Mouse (Mus musculus): Measurements from ENCODE around the gene Trpm6. TPM values are rescaled to one million over a fixed set of nuclear protein-coding genes. Genes with fewer than 3 reads are reported as not detected.

Trpm6 gene
- total and polyA plus RNA-seq, 3 experiments = 0.01 TPM; not detected in 2

GRCm38 (mm10) chr19:18834971-18835370, 85.2 kb downstream of the Trpm6 start:
- peak; percentile 68 for DNase-seq (ENCODE audit: low read depth, low spot score)
- no peak overlapping the region for H3K9ac ChIP-seq (ENCODE audit: control insufficient read depth, low read depth, low read length, poor library complexity, severe bottlenecking)
- TF ChIP-seq SMC3 (IDR thresholded peaks at IDR 0.05; ENCODE audit: low read depth, low read length) (peak; percentile 87), POLR2AphosphoS5 (IDR thresholded peaks at IDR 0.05; ENCODE audit: borderline replicate concordance, low read depth, low read length) (no peak), TAL1 (IDR thresholded peaks at IDR 0.05; ENCODE audit: low read length) (no peak), ZC3H11A (IDR thresholded peaks at IDR 0.05; ENCODE audit: low read depth, low read length) (peak; percentile 79), HCFC1 (IDR thresholded peaks at IDR 0.05; ENCODE audit: low read depth, low read length) (no peak), EP300 (IDR thresholded peaks at IDR 0.05; ENCODE audit: low read depth in 1 of 2, low read length in 2 of 2) (no peak), NRF1 (IDR thresholded peaks at IDR 0.05; ENCODE audit: insufficient read depth, low read depth, low read length, poor library complexity, severe bottlenecking) (no peak), ETS1 (IDR thresholded peaks at IDR 0.05; ENCODE audit: low read depth, low read length) (no peak), CHD2 (IDR thresholded peaks at IDR 0.05; ENCODE audit: low read length) (no peak), KAT2A (conservative IDR thresholded peaks at IDR 0.05; ENCODE audit: low read depth, low read length) (no peak), USF1 (IDR thresholded peaks at IDR 0.05; ENCODE audit: low read depth, low read length) (no peak), CTCF (IDR thresholded peaks at IDR 0.05 in 2 of 3, conservative IDR thresholded peaks at IDR 0.05 in 1 of 3; ENCODE audit: control insufficient read depth in 1 of 3, insufficient read depth in 1 of 3, low read depth in 2 of 3, low read length in 3 of 3, poor library complexity in 1 of 3, severe bottlenecking in 1 of 3) (peak; percentile 80 to 92 (median 91)), MAZ (IDR thresholded peaks at IDR 0.05; ENCODE audit: low read depth, low read length) (no peak), RAD21 (IDR thresholded peaks at IDR 0.05; ENCODE audit: low read depth, low read length) (peak; percentile 95), POLR2A (IDR thresholded peaks at IDR 0.05; ENCODE audit: control insufficient read depth in 1 of 2, insufficient read depth in 1 of 2, low read depth in 1 of 2, low read length in 2 of 2, poor library complexity in 1 of 2) (no peak), MAX (IDR thresholded peaks at IDR 0.05; ENCODE audit: low read length) (no peak)
- H3K27me3 ChIP-seq (ENCODE audit: control insufficient read depth in 1 of 2, insufficient read depth in 2 of 2, low read length in 2 of 2) = peaks cover 0 to 4% of the 10 kb centered on the region in 2 experiments; a peak in 2 of 4 replicates
- H3K27ac ChIP-seq (ENCODE audit: control insufficient read depth, low read depth, low read length) = no peak overlapping the region
- H3K4me1 ChIP-seq (ENCODE audit: control insufficient read depth in 1 of 2, insufficient read depth in 2 of 2, low read length in 2 of 2) = no peaks in the 10 kb centered on the region
- no peaks in the 10 kb centered on the region for H3K36me3 ChIP-seq (ENCODE audit: control insufficient read depth in 1 of 2, insufficient read depth in 2 of 2, low read length in 2 of 2)
- no peaks in the 10 kb centered on the region for H3K9me3 ChIP-seq (replicated peaks; ENCODE audit: insufficient read depth, low read length)
- no peaks in the 10 kb centered on the region for H3K79me2 ChIP-seq (ENCODE audit: control insufficient read depth, insufficient read depth, low read length, poor library complexity)
- no peak overlapping the region; a peak in 1 of 4 replicates for H3K4me3 ChIP-seq (ENCODE audit: control insufficient read depth in 1 of 2, insufficient read depth in 1 of 2, low read depth in 2 of 2, low read length in 2 of 2)

GRCm38 (mm10) chr19:18841789-18842562, 92.2 kb downstream of the Trpm6 start:
- H3K27ac ChIP-seq (ENCODE audit: control insufficient read depth, low read depth, low read length) = no peak overlapping the region
- no peak overlapping the region for H3K9ac ChIP-seq (ENCODE audit: control insufficient read depth, low read depth, low read length, poor library complexity, severe bottlenecking)
- H3K27me3 ChIP-seq (ENCODE audit: control insufficient read depth in 1 of 2, insufficient read depth in 2 of 2, low read length in 2 of 2) = peaks cover 2 to 4% of the 10 kb centered on the region in 2 experiments; a peak in 2 of 4 replicates
- H3K9me3 ChIP-seq (replicated peaks; ENCODE audit: insufficient read depth, low read length) = no peaks in the 10 kb centered on the region
- no peak overlapping the region for H3K4me3 ChIP-seq (ENCODE audit: control insufficient read depth in 1 of 2, insufficient read depth in 1 of 2, low read depth in 2 of 2, low read length in 2 of 2)
- H3K79me2 ChIP-seq (ENCODE audit: control insufficient read depth, insufficient read depth, low read length, poor library complexity) = no peaks in the 10 kb centered on the region
- TF ChIP-seq EP300 (IDR thresholded peaks at IDR 0.05; ENCODE audit: low read depth in 1 of 2, low read length in 2 of 2) (no peak), MAX (IDR thresholded peaks at IDR 0.05; ENCODE audit: low read length) (no peak), CHD2 (IDR thresholded peaks at IDR 0.05; ENCODE audit: low read length) (no peak), ZKSCAN1 (IDR thresholded peaks at IDR 0.05; ENCODE audit: low read depth, low read length) (no peak), MAFK (IDR thresholded peaks at IDR 0.05; ENCODE audit: borderline replicate concordance, low read depth, low read length) (no peak), MYB (IDR thresholded peaks at IDR 0.05; ENCODE audit: low read depth, low read length) (no peak), SIN3A (IDR thresholded peaks at IDR 0.05; ENCODE audit: low read length) (no peak), UBTF (IDR thresholded peaks at IDR 0.05; ENCODE audit: borderline replicate concordance, insufficient read depth, low read depth, low read length) (no peak), NRF1 (IDR thresholded peaks at IDR 0.05; ENCODE audit: insufficient read depth, low read depth, low read length, poor library complexity, severe bottlenecking) (no peak), ZC3H11A (IDR thresholded peaks at IDR 0.05; ENCODE audit: low read depth, low read length) (no peak), E2F4 (IDR thresholded peaks at IDR 0.05; ENCODE audit: borderline replicate concordance, low read depth, low read length) (no peak), BHLHE40 (IDR thresholded peaks at IDR 0.05; ENCODE audit: borderline replicate concordance, low read depth, low read length) (no peak), POLR2AphosphoS2 (IDR thresholded peaks at IDR 0.05; ENCODE audit: low read length) (no peak), TCF12 (IDR thresholded peaks at IDR 0.05; ENCODE audit: low read depth, low read length) (no peak), GATA1 (IDR thresholded peaks at IDR 0.05; ENCODE audit: low read depth, low read length) (no peak), CHD1 (IDR thresholded peaks at IDR 0.05; ENCODE audit: low read depth, low read length) (no peak), MEF2A (IDR thresholded peaks at IDR 0.05; ENCODE audit: extremely low read depth, insufficient replicate concordance, low read depth, low read length, poor library complexity, severe bottlenecking) (no peak), JUND (IDR thresholded peaks at IDR 0.05; ENCODE audit: low read depth, low read length) (no peak)
- DNase-seq (ENCODE audit: low read depth, low spot score) = no peak
- H3K4me1 ChIP-seq (ENCODE audit: control insufficient read depth in 1 of 2, insufficient read depth in 2 of 2, low read length in 2 of 2) = no peaks in the 10 kb centered on the region
- no peaks in the 10 kb centered on the region for H3K36me3 ChIP-seq (ENCODE audit: control insufficient read depth in 1 of 2, insufficient read depth in 2 of 2, low read length in 2 of 2)
